Mouse (Mus musculus) hematopoietic stem cell, adult 5-6 weeks (primary cell): ENCODE measurements around the gene Akap2. TPM values are rescaled to one million over a fixed set of nuclear protein-coding genes. Genes with fewer than 3 reads are reported as not detected.

ENCODE experiments used
- ATAC-seq, 2 experiments: fragments of 125-278 bp in 1 of 2; replicated peaks in 1 of 2; 2 replicates each; pipeline ENCODE4 v1.8.0; 2016 to 2017; ENCODE audit warnings: inconsistent platforms in 2 of 2, mild to moderate bottlenecking in 2 of 2, moderate number of reproducible peaks in 2 of 2, low read depth in 1 of 2, moderate TSS enrichment in 1 of 2; ENCODE audit not compliant: low FRiP score in 2 of 2, poor library complexity in 2 of 2, severe bottlenecking in 2 of 2, insufficient read depth in 1 of 2, low TSS enrichment in 1 of 2
- total RNA-seq: library from RNA; stranded (forward); fragments of 172-1452, 232-1000 nt; gene quantifications from 2 replicates; pipeline ENCODE4 v1.2.3, GENCODE M21; 2017

Akap2 gene
- total RNA-seq, 1 experiment from 2014 or later: under 0.01 TPM

- no peak for ATAC-seq
Observed at GRCm38 (mm10) chr4:57732351-57732750, 14.9 kb downstream of the Akap2 start.

GRCm38 (mm10) chr4:57733445-57733844 is 16.0 kb downstream of the Akap2 start:
- ATAC-seq: no peak

GRCm38 (mm10) chr4:57735426-57735825 is 18.0 kb downstream of the Akap2 start:
- ATAC-seq: no peak

GRCm38 (mm10) chr4:57738856-57739552 is 21.5 kb downstream of the Akap2 start:
- no peak for ATAC-seq

GRCm38 (mm10) chr4:57743325-57743929 is 26.0 kb downstream of the Akap2 start:
- ATAC-seq: no peak

GRCm38 (mm10) chr4:57750651-57751050 is 33.2 kb downstream of the Akap2 start:
- no peak for ATAC-seq

GRCm38 (mm10) chr4:57751054-57751453 is 33.6 kb downstream of the Akap2 start:
- ATAC-seq: no peak

- ATAC-seq: no peak
Observed at GRCm38 (mm10) chr4:57751566-57751965, 34.1 kb downstream of the Akap2 start.

- no peak for ATAC-seq
Observed at GRCm38 (mm10) chr4:57755085-57755484, 37.6 kb downstream of the Akap2 start.

- ATAC-seq: no peak
Observed at GRCm38 (mm10) chr4:57757997-57758396, 40.5 kb downstream of the Akap2 start.

GRCm38 (mm10) chr4:57762424-57762823 is 45.0 kb downstream of the Akap2 start:
- no peak for ATAC-seq

- no peak for ATAC-seq
Observed at GRCm38 (mm10) chr4:57764392-57764791, 46.9 kb downstream of the Akap2 start.

GRCm38 (mm10) chr4:57764926-57765325 is 47.5 kb downstream of the Akap2 start:
- ATAC-seq: no peak

- ATAC-seq: no peak
Observed at GRCm38 (mm10) chr4:57765806-57766205, 48.3 kb downstream of the Akap2 start.

GRCm38 (mm10) chr4:57769007-57769406 is 51.5 kb downstream of the Akap2 start:
- no peak for ATAC-seq

- ATAC-seq: no peak
Observed at GRCm38 (mm10) chr4:57770185-57770823, 52.8 kb downstream of the Akap2 start.

GRCm38 (mm10) chr4:57771558-57772219 is 54.2 kb downstream of the Akap2 start:
- no peak for ATAC-seq

GRCm38 (mm10) chr4:57772851-57773510 is 55.5 kb downstream of the Akap2 start:
- ATAC-seq: no peak
